Mouse (Mus musculus) hindbrain, embryonic 16.5 days (tissue): ENCODE measurements around the gene Ros1. TPM values are rescaled to one million over a fixed set of nuclear protein-coding genes. Genes with fewer than 3 reads are reported as not detected.
A peak's percentile ranks its signal among the peaks of the same experiment; 100 is the strongest.

ENCODE experiments used
- ATAC-seq: fragments of 200-750 bp; cut with Nextera tagmentation; 2 replicates; pipeline ENCODE4 v1.8.0; 2017; ENCODE audit warnings: moderate TSS enrichment, moderate library complexity
- H3K27ac ChIP-seq: fragments of 300-500 bp; sonication (generic); 2 replicates; pipeline ENCODE4 v1.5.1; 2014; ENCODE audit warnings: low read depth, mild to moderate bottlenecking, control low read depth, low read length, moderate library complexity
- H3K27me3 ChIP-seq: fragments of 300-500 bp; sonication (generic); replicated peaks from 2 replicates; pipeline ENCODE4 v1.6.1; 2014; ENCODE audit warnings: low read length; ENCODE audit not compliant: control insufficient read depth, insufficient read depth
- H3K36me3 ChIP-seq: fragments of 300-500 bp; sonication (generic); 2 replicates; pipeline ENCODE4 v1.6.1; 2014; ENCODE audit warnings: mild to moderate bottlenecking, low read length, moderate library complexity, mixed read lengths; ENCODE audit not compliant: control insufficient read depth, insufficient read depth
- H3K4me1 ChIP-seq: fragments of 300-500 bp; sonication (generic); 2 replicates; pipeline ENCODE4 v1.6.1; 2014; ENCODE audit warnings: low read depth, low read length; ENCODE audit not compliant: control insufficient read depth, insufficient read depth
- H3K4me2 ChIP-seq: fragments of 300-500 bp; sonication (generic); 2 replicates; pipeline ENCODE4 v1.6.1; 2014; ENCODE audit warnings: mild to moderate bottlenecking, low read length, control low read depth, moderate library complexity
- H3K4me3 ChIP-seq: fragments of 300-500 bp; sonication (generic); 2 replicates; pipeline ENCODE4 v1.5.1; 2014; ENCODE audit warnings: mild to moderate bottlenecking, low read length, control low read depth, moderate library complexity
- H3K9ac ChIP-seq: fragments of 300-500 bp; sonication (generic); 2 replicates; pipeline ENCODE4 v1.6.1; 2014; ENCODE audit warnings: low read depth, mild to moderate bottlenecking, control low read depth, low read length, moderate library complexity
- H3K9me3 ChIP-seq: fragments of 300-500 bp; sonication (generic); 2 replicates; pipeline ENCODE4 v1.6.1; 2014; ENCODE audit warnings: mild to moderate bottlenecking, low read length, moderate library complexity; ENCODE audit not compliant: control insufficient read depth
- WGBS: fragments of 180-500 bp; shearing (Covaris S2); extraction: QIAGEN DNeasy Blood & Tissue Kit; methylation state at CpG from one replicate; pipeline ENCODE4 v1.1.7; 2014; 5-methylcytosine and 5-hydroxymethylcytosine counted together
- polyA plus RNA-seq: library from polyadenylated mRNA; unstranded; fragments of >200 nt; fragmentation: Nextera tagmentation; extraction: Ambion mirVana; gene quantifications from 2 replicates; pipeline ENCODE4 v1.2.1, GENCODE M21; 2015

The Ros1 gene
- polyA plus RNA-seq, 1 experiment from 2014 or later: not detected

GRCm38 (mm10) chr10:52219600-52219999 lies 24.6 kb upstream of the Ros1 start:
- Histone ChIP-seq H3K27ac (no peak overlapping the region), H3K27me3 (no peaks in the 10 kb centered on the region), H3K4me3 (no peak overlapping the region), H3K9ac (no peak overlapping the region), H3K4me2 (no peak overlapping the region), H3K4me1 (no peaks in the 10 kb centered on the region), H3K36me3 (no peaks in the 10 kb centered on the region), H3K9me3 (no peaks in the 10 kb centered on the region; the same call in 1 of the 2 replicates)
- ATAC-seq: no peak
- 81% methylated on average over 3 of the region's 3 CpGs for WGBS

GRCm38 (mm10) chr10:52217564-52217934 lies 22.5 kb upstream of the Ros1 start:
- no peak overlapping the region for H3K9ac ChIP-seq
- H3K4me3 ChIP-seq: no peak overlapping the region
- no peaks in the 10 kb centered on the region for H3K27me3 ChIP-seq
- WGBS: 48% methylated on average over 7 of the region's 7 CpGs
- no peaks in the 10 kb centered on the region for H3K9me3 ChIP-seq
- no peaks in the 10 kb centered on the region for H3K36me3 ChIP-seq
- H3K4me1 ChIP-seq: no peaks in the 10 kb centered on the region
- no peak overlapping the region for H3K27ac ChIP-seq
- H3K4me2 ChIP-seq: no peak overlapping the region
- ATAC-seq: peak; percentile 78

GRCm38 (mm10) chr10:52216797-52217563 lies 21.9 kb upstream of the Ros1 start:
- ATAC-seq: peak; percentile 88
- no peak overlapping the region for H3K9ac ChIP-seq
- H3K9me3 ChIP-seq: no peaks in the 10 kb centered on the region
- no peaks in the 10 kb centered on the region for H3K4me1 ChIP-seq
- no peak overlapping the region for H3K4me3 ChIP-seq
- H3K27ac ChIP-seq: no peak overlapping the region
- no peaks in the 10 kb centered on the region for H3K36me3 ChIP-seq
- WGBS: 24% methylated on average over 7 of the region's 7 CpGs
- H3K27me3 ChIP-seq: no peaks in the 10 kb centered on the region
- H3K4me2 ChIP-seq: no peak overlapping the region

- no peaks in the 10 kb centered on the region for H3K4me1 ChIP-seq
- no peaks in the 10 kb centered on the region for H3K27me3 ChIP-seq
- no peaks in the 10 kb centered on the region for H3K9me3 ChIP-seq
- no peak for ATAC-seq
- H3K4me2 ChIP-seq: no peak overlapping the region
- H3K9ac ChIP-seq: no peak overlapping the region
- 54% methylated on average over 2 of the region's 2 CpGs for WGBS
- H3K36me3 ChIP-seq: no peaks in the 10 kb centered on the region
- H3K27ac ChIP-seq: no peak overlapping the region
- no peak overlapping the region for H3K4me3 ChIP-seq
Observed at GRCm38 (mm10) chr10:52215267-52215818, 20.3 kb upstream of the Ros1 start.

GRCm38 (mm10) chr10:52204006-52204405 lies 9.0 kb upstream of the Ros1 start:
- Histone ChIP-seq H3K4me2 (no peak overlapping the region), H3K9me3 (no peaks in the 10 kb centered on the region), H3K9ac (no peak overlapping the region), H3K36me3 (no peaks in the 10 kb centered on the region), H3K27ac (no peak overlapping the region), H3K4me1 (no peaks in the 10 kb centered on the region), H3K27me3 (no peaks in the 10 kb centered on the region), H3K4me3 (no peak overlapping the region)
- no peak for ATAC-seq
- 82% methylated on average over 2 of the region's 2 CpGs for WGBS

- H3K4me3 ChIP-seq: no peak overlapping the region
- H3K4me1 ChIP-seq: no peaks in the 10 kb centered on the region
- no peak overlapping the region for H3K4me2 ChIP-seq
- H3K9me3 ChIP-seq: no peaks in the 10 kb centered on the region
- H3K27ac ChIP-seq: no peak overlapping the region
- no peaks in the 10 kb centered on the region for H3K36me3 ChIP-seq
- no peak overlapping the region for H3K9ac ChIP-seq
- H3K27me3 ChIP-seq: no peaks in the 10 kb centered on the region
- 88% methylated on average over 4 of the region's 4 CpGs for WGBS
- ATAC-seq: no peak
Observed at GRCm38 (mm10) chr10:52185900-52186299, 9.1 kb downstream of the Ros1 start.

GRCm38 (mm10) chr10:52182878-52183277 lies 12.2 kb downstream of the Ros1 start:
- no peak overlapping the region for H3K9ac ChIP-seq
- H3K36me3 ChIP-seq: no peaks in the 10 kb centered on the region
- no peak overlapping the region for H3K4me3 ChIP-seq
- no peaks in the 10 kb centered on the region for H3K9me3 ChIP-seq
- no peak for ATAC-seq
- 88% methylated on average over 3 of the region's 3 CpGs for WGBS
- no peak overlapping the region for H3K27ac ChIP-seq
- H3K4me1 ChIP-seq: no peaks in the 10 kb centered on the region
- H3K27me3 ChIP-seq: no peaks in the 10 kb centered on the region
- H3K4me2 ChIP-seq: no peak overlapping the region

- Histone ChIP-seq H3K9ac (no peak overlapping the region), H3K27me3 (no peaks in the 10 kb centered on the region), H3K27ac (no peak overlapping the region), H3K4me3 (no peak overlapping the region), H3K4me2 (no peak overlapping the region), H3K36me3 (no peaks in the 10 kb centered on the region), H3K9me3 (no peaks in the 10 kb centered on the region), H3K4me1 (no peaks in the 10 kb centered on the region)
- WGBS: 72% methylated on average over 4 of the region's 4 CpGs
- ATAC-seq: no peak
Observed at GRCm38 (mm10) chr10:52174376-52174775, 20.7 kb downstream of the Ros1 start.

- H3K27ac ChIP-seq: no peak overlapping the region
- no peaks in the 10 kb centered on the region for H3K9me3 ChIP-seq
- no peaks in the 10 kb centered on the region for H3K27me3 ChIP-seq
- no peak overlapping the region for H3K4me2 ChIP-seq
- H3K4me1 ChIP-seq: no peaks in the 10 kb centered on the region
- WGBS: 94% methylated on average over 1 of the region's 1 CpGs
- no peak overlapping the region for H3K4me3 ChIP-seq
- no peak overlapping the region for H3K9ac ChIP-seq
- no peaks in the 10 kb centered on the region for H3K36me3 ChIP-seq
- no peak for ATAC-seq
Observed at GRCm38 (mm10) chr10:52170489-52170888, 24.6 kb downstream of the Ros1 start.
